Mouse (Mus musculus): ENCODE data around the gene Rps15a. TPM values are rescaled to one million over a fixed set of nuclear protein-coding genes. Genes with fewer than 3 reads are reported as not detected.

Gene Rps15a
- polyA plus RNA-seq, 1 experiment from 2014 or later: 522 TPM

DNA sequence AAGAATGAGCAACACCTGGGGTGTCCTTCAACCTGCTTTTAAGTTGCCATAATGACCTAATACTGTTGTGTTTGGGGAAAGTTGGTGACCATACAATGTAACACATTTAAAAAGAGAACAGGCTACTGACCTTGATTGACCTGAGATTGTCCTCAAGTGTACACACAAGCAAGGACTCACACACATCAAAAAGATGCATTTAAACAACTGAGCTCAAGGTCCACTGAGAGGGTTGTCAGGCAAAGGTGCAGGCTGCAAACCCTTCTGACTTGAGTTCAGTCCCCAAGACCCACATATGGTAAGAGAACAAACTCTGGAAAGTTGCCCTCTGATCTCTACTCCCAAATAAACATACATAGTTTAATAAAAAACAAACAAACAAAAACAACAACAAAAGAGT, 9.7 kb upstream of the Rps15a start:
- Histone ChIP-seq H3K9ac (no peak overlapping the region), H3K27ac (no peak overlapping the region), H3K4me1 (replicated peaks) (peaks cover 29% of the 10 kb centered on the region), H3K36me3 (peaks cover 37% of the 10 kb centered on the region), H3K9me3 (no peaks in the 10 kb centered on the region), H3K4me2 (no peak overlapping the region), H3K27me3 (no peaks in the 10 kb centered on the region), H3K4me3 (no peak overlapping the region)
- no peak for ATAC-seq (ENCODE audit: low FRiP score)

DNA sequence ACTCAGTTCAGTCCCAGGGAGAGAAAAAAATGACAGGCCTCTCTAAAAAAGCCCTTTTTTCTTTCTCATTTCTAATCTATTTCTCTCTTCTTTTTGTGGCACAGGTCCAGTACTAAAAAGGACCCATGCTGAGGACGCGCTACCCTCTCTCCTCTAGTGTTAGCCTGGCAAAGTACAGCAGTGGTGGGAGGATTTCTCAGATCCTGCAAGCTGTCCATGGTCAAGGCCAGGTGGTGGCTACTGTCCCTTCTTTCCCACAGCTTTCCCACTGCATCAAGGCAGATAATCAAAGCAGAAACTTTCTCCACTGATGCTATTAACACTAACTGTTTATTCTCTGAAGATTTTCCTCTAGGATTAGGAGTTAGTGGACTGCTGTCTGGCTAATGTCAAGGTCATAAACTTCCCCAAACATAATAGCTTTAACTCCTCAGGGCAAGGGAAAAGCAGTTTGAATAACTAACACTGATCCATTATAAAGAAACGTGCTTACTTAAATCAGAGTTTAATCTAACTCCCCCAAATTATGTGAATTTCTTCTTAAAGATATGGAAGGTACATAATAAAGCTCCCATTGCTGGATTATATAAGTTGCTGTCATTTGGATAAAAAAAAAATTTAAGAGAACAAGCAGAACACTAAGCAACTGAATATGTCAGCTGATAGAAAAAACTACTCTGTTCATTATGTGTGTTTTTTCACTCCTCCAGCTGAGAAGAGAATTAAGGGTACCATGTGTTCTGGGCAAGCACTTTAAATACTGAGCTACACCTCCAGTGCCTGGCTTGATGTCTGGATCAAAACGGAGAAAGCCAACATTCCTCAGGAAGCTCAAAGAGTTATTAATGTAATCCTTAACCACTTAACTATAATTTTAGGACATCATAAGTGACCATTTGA, 7.8 kb upstream of the Rps15a start:
- WGBS: 95% methylated on average over 4 of the region's 4 CpGs
- ATAC-seq (ENCODE audit: low FRiP score): no peak
- peaks cover 56% of the 10 kb centered on the region for H3K36me3 ChIP-seq
- no peak overlapping the region for H3K4me3 ChIP-seq
- H3K27ac ChIP-seq: no peak overlapping the region
- peaks cover 24% of the 10 kb centered on the region for H3K4me1 ChIP-seq (replicated peaks)
- no peak overlapping the region for H3K4me2 ChIP-seq
- no peaks in the 10 kb centered on the region for H3K9me3 ChIP-seq
- no peak overlapping the region for H3K9ac ChIP-seq
- H3K27me3 ChIP-seq: no peaks in the 10 kb centered on the region

DNA sequence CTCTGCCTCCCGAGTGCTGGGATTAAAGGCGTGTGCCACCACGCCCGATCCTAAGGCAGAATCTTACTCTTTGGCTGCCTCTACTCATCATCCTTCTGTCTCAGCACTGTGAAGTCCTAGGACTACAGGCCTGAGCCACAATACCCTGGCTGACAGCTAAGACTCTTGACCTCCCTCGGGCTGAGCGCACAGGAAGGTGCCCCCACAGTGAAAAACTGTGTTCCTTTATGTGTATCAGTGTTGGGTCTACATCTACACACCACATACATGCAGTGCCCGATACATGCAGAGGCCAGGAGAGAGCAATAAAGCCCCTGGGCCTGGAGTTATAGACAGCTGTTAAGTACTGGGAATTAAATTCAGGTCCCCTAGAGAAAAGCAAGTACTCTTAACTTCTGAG, 6.2 kb upstream of the Rps15a start:
- Histone ChIP-seq H3K27me3 (no peaks in the 10 kb centered on the region), H3K9ac (no peak overlapping the region), H3K27ac (no peak overlapping the region), H3K4me1 (replicated peaks) (peaks cover 9% of the 10 kb centered on the region), H3K9me3 (no peaks in the 10 kb centered on the region), H3K36me3 (peaks cover 62% of the 10 kb centered on the region), H3K4me3 (no peak overlapping the region), H3K4me2 (no peak overlapping the region)
- ATAC-seq (ENCODE audit: low FRiP score): no peak
- 96% methylated on average over 7 of the region's 7 CpGs for WGBS

DNA sequence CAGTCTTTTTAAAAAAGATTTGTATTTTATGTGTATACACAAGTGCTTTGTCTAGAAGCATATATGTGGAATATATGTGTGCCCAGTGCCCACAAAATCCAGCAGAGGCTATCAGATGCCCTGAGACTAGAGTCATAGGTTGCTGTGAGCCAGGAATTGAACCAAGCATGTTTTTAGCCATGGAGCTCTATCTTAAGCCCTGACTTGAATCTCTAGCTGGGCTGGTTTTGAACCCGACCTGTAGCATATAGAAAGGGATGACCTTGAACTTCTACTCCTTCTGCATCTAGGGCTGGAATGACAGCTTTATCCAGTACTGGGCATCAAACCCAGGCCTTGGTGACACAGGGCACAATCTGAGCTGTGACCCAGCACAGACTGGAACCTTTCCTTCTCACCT, 4.7 kb upstream of the Rps15a start:
- peaks cover 55% of the 10 kb centered on the region for H3K36me3 ChIP-seq
- H3K9ac ChIP-seq: no peak overlapping the region
- 0 out of 2 replicates have a peak overlapping the region, but pooled peaks have one; percentile 15 for H3K27ac ChIP-seq
- H3K9me3 ChIP-seq: no peaks in the 10 kb centered on the region
- ATAC-seq (ENCODE audit: low FRiP score): no peak
- H3K4me1 ChIP-seq (replicated peaks): no peaks in the 10 kb centered on the region
- 85% methylated on average over 1 of the region's 1 CpGs for WGBS
- no peaks in the 10 kb centered on the region for H3K27me3 ChIP-seq
- H3K4me2 ChIP-seq: no peak overlapping the region
- H3K4me3 ChIP-seq: no peak overlapping the region

DNA sequence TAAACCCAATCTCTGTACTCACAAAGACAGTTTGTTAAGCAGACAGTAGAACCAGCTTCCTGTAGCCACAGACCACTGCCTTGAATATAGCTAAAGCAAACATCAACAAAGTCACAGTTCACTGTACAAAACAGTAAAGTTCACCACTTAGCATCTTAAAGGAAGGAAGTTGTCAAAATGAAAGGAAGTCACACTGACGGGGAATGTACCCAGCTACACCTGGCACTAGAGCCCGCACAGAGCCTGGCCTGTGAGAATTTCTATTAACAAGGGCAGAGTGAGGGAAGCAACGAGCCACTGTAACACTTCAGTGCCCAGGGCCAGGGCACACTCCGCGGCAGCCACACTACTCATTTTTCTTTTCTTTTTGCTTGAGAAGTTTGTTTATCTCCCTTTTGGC, 4.0 kb upstream of the Rps15a start:
- peaks cover 4% of the 10 kb centered on the region for H3K4me1 ChIP-seq (replicated peaks)
- WGBS: 92% methylated on average over 5 of the region's 5 CpGs
- H3K36me3 ChIP-seq: peaks cover 55% of the 10 kb centered on the region
- H3K4me3 ChIP-seq: no peak overlapping the region
- no peaks in the 10 kb centered on the region for H3K27me3 ChIP-seq
- no peak for ATAC-seq (ENCODE audit: low FRiP score)
- H3K27ac ChIP-seq: no peak overlapping the region
- no peak overlapping the region for H3K4me2 ChIP-seq
- no peak overlapping the region for H3K9ac ChIP-seq
- no peaks in the 10 kb centered on the region for H3K9me3 ChIP-seq

DNA sequence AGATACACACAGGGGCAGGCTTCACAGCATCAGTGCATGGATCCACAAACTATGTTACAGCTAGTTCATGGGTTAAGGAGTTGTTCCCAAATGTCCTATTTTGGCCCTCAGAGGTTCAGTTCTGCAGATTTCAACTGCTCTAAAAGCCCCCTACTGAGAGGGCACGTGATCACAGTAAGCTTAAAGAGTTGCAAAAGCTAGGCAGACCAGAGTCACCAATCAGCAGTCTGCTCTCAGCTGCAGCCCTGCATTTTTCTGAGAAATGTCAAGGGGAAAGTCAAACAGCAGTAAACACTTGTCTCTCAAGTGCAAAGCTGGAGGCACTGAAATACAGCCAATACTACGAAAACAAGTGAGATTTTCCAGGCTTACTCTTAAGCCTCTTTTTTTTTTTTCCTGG, 3.2 kb upstream of the Rps15a start:
- 59% methylated on average over 2 of the region's 2 CpGs for WGBS
- H3K27ac ChIP-seq: 0 out of 2 replicates have a peak overlapping the region, but pooled peaks have one; percentile 30
- H3K4me2 ChIP-seq: no peak overlapping the region
- H3K27me3 ChIP-seq: no peaks in the 10 kb centered on the region
- H3K9ac ChIP-seq: no peak overlapping the region
- no peaks in the 10 kb centered on the region for H3K9me3 ChIP-seq
- H3K4me3 ChIP-seq: no peak overlapping the region
- peaks cover 12% of the 10 kb centered on the region for H3K4me1 ChIP-seq (replicated peaks)
- peaks cover 54% of the 10 kb centered on the region for H3K36me3 ChIP-seq
- no peak for ATAC-seq (ENCODE audit: low FRiP score)

DNA sequence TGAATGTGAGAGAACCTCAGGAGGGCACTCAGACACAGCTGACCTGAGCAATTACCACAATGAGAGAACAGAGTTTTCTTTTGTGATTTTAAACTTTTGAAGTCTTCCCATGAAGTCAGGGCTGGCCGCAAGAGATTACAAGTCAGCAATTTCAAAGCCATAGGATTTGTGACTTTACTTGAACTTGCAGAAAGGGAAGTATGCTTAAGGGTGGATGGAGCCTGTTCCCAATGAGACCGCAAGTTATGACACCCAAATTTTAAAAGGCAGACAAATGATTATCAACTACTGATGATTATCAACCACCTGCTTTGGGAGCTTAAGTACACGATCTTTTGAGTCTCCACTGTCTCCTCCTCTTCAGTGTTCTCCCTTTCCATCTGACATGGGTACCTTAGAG, 2.4 kb upstream of the Rps15a start:
- Histone ChIP-seq H3K4me3 (no peak overlapping the region), H3K4me2 (no peak overlapping the region), H3K27me3 (no peaks in the 10 kb centered on the region), H3K36me3 (peaks cover 56% of the 10 kb centered on the region), H3K4me1 (replicated peaks) (peaks cover 19% of the 10 kb centered on the region), H3K27ac (no peak overlapping the region), H3K9ac (no peak overlapping the region), H3K9me3 (no peaks in the 10 kb centered on the region)
- no peak for ATAC-seq (ENCODE audit: low FRiP score)
- 91% methylated on average over 3 of the region's 3 CpGs for WGBS

DNA sequence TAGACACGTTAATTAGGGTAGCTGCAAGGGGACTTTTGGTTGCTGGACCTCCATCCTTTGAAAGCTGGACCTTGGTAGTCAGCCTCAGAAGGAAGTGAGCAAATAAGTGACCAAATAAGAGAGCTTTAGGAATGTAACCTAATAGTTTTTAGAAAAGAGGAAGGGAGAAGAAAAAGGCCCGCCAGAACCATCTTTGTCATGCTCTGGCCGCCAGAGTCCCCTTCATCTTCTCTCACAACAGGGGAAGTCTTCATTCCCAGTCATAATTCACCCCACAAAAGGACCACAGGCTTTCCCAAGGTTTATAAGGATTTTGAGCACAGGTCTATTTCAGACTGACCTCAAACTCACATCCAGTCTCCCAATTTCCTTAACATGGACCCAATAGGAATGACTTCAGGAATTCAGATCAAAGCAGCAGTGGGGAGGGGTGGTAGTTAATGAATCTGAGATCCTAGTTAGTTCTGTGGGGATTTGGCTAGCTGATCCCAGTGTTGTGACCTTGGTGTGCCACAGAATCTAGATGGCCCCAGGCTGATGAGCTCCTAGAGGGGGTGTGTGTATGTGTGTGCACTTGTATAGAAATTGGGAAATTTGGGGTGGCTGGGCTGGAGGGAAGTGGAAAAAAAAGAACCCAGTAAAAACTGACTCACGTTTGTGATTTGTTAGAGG, 1.7 kb upstream of the Rps15a start:
- no peaks in the 10 kb centered on the region for H3K9me3 ChIP-seq
- H3K4me3 ChIP-seq: no peak overlapping the region
- peaks cover 56% of the 10 kb centered on the region for H3K36me3 ChIP-seq
- H3K4me1 ChIP-seq (replicated peaks): peaks cover 27% of the 10 kb centered on the region
- no peak overlapping the region for H3K9ac ChIP-seq
- ATAC-seq (ENCODE audit: low FRiP score): no peak
- H3K27ac ChIP-seq: no peak overlapping the region; the same call in 1 of the 2 replicates
- H3K4me2 ChIP-seq: no peak overlapping the region
- 49% methylated on average over 4 of the region's 4 CpGs for WGBS
- no peaks in the 10 kb centered on the region for H3K27me3 ChIP-seq

DNA sequence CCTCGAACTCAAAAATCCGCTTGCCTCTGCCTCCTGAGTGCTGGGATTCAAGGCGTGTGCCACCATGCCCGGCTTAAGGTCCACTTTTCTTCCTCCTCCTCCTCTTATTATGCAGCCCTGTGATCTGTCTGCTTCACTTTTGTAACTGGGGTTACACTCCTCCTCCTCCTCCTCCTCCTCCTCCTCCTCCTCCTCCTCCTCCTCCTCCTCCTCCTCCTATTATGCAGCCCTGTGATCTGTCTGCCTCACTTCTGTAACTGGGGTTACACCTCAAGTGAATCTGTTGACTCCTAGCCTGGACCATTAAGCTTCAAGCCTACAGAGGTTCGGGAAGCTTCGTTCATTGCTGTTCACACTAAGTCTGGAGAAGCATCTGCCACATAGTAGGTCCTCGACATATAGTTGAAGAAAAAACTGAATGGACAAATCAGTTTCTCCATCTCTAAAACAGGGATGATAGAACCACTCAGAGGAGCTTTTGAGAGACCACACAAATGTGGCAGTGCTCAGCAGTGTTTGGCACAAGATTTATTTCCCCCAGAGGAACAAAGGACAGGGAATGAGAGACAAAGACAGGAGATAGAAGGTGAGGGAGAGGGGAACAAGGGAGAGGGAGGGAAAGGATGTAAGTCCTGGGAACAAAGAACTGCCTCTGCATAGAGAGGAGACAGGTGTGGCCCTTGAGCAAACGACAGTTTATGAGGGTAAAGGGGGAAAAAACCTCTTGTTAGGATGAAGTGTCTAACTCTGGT, 975 bp upstream of the Rps15a start:
- H3K9me3 ChIP-seq: no peaks in the 10 kb centered on the region
- H3K4me1 ChIP-seq (replicated peaks): peaks cover 34% of the 10 kb centered on the region
- WGBS: 11% methylated on average over 8 of the region's 8 CpGs
- ATAC-seq (ENCODE audit: low FRiP score): peak; percentile 6; the same call in 1 of the 2 replicates
- H3K27me3 ChIP-seq: no peaks in the 10 kb centered on the region
- peak overlapping the region; percentile 86; the same call in 1 of the 2 replicates for H3K27ac ChIP-seq
- peaks cover 57% of the 10 kb centered on the region for H3K36me3 ChIP-seq
- peak overlapping the region; percentile 70; the same call in 1 of the 2 replicates for H3K9ac ChIP-seq
- H3K4me3 ChIP-seq: peak overlapping the region; percentile 73
- peak overlapping the region; percentile 64 for H3K4me2 ChIP-seq

DNA sequence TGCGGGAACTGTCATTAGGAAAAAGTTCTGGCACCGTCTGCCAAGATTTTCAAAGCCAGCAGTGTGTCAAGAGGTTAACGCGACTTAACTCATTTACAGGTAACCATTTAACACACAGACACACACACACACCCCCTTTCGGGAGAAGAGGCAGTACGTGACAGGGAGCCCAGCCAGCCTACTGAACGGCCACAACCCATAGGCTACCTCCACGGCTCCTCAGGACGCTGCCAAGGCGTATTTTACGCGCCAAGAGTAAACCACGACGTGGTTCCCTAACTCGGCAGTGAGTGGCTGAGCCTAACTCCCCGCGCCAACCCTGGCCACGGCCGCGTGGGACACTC, 483 bp downstream of the Rps15a start:
- Histone ChIP-seq H3K9ac (peak overlapping the region; percentile 92), H3K9me3 (no peaks in the 10 kb centered on the region), H3K4me3 (peak overlapping the region; percentile 73), H3K4me1 (replicated peaks) (peaks cover 49% of the 10 kb centered on the region), H3K4me2 (peak overlapping the region; percentile 90), H3K27me3 (no peaks in the 10 kb centered on the region), H3K27ac (peak overlapping the region; percentile 93), H3K36me3 (peaks cover 64% of the 10 kb centered on the region)
- peak; percentile 74; the same call in 1 of the 2 replicates for ATAC-seq (ENCODE audit: low FRiP score)
- WGBS: 0% methylated on average over 20 of the region's 20 CpGs

DNA sequence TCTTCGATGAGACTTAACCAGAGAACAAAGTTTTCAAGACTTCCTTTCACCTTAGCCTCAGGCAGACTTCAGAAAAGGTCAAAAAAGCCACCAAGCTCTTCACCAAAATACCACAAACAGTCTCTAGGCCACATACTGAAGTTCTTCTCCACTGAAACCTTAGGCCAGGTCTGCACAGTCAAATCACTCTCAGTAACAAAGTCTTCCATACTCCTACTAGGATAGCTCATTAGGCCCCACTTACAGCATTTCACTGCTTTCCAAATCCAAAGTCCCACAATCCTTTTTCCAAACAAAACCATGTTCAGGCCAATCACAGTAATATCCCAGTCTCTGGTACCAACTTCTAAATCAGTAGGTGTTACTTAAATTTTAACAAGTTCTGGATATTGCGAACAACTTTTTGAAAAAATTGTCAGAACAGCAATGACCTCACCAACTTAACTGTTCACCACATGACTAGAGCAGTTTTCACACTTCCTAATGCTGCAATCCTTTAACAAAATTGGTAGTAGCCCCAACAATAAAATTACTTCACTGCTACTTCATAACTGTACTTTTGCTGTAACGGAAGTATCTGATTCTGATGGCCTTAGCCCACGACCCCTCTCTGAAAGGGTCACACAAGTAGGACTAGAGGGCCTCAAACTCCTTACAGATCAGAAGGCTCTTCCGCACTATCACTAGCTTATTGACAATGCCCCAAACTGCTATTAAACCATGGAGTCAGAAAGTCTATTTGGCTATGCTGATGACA, 2.3 kb downstream of the Rps15a start:
- Histone ChIP-seq H3K27ac (no peak overlapping the region), H3K36me3 (peaks cover 64% of the 10 kb centered on the region), H3K4me2 (peak overlapping the region; percentile 90), H3K4me1 (replicated peaks) (peaks cover 54% of the 10 kb centered on the region), H3K9me3 (no peaks in the 10 kb centered on the region), H3K27me3 (no peaks in the 10 kb centered on the region), H3K4me3 (peak overlapping the region; percentile 73), H3K9ac (peak overlapping the region; percentile 92)
- 81% methylated on average over 5 of the region's 5 CpGs for WGBS
- ATAC-seq (ENCODE audit: low FRiP score): no peak
